Mouse (Mus musculus) midbrain, postnatal 0 days (tissue): ENCODE data around the gene Sds. TPM values are rescaled to one million over a fixed set of nuclear protein-coding genes. Genes with fewer than 3 reads are reported as not detected.
A peak's percentile ranks its signal among the peaks of the same experiment; 100 is the strongest.

ENCODE experiments used
- ATAC-seq: fragments of 200-750 bp; cut with Nextera tagmentation; 2 replicates; pipeline ENCODE4 v1.8.0; 2017; ENCODE audit warnings: moderate number of reproducible peaks, mild to moderate bottlenecking, moderate TSS enrichment, moderate library complexity; ENCODE audit not compliant: low FRiP score
- DNase-seq: peaks from one replicate; pipeline ENCODE4 v3.0.0-alpha.2; 2015; ENCODE audit warnings: low spot score
- H3K27ac ChIP-seq: fragments of 300-500 bp; sonication (generic); 2 replicates; pipeline ENCODE4 v1.5.1; 2014; ENCODE audit warnings: low read depth, mild to moderate bottlenecking, low read length, mixed read lengths
- H3K27me3 ChIP-seq: fragments of 300-500 bp; sonication (generic); 2 replicates; pipeline ENCODE4 v1.6.1; 2014; ENCODE audit warnings: low read length, control low read depth, mixed read lengths; ENCODE audit not compliant: insufficient read depth
- H3K36me3 ChIP-seq: fragments of 300-500 bp; sonication (generic); 2 replicates; pipeline ENCODE4 v1.6.1; 2014; ENCODE audit warnings: low read length, control low read depth, mixed read lengths; ENCODE audit not compliant: insufficient read depth
- H3K4me1 ChIP-seq: fragments of 300-500 bp; sonication (generic); 2 replicates; pipeline ENCODE4 v1.6.1; 2014; ENCODE audit warnings: mild to moderate bottlenecking, control low read depth, antibody characterized with exemption, low read length, mixed read lengths; ENCODE audit not compliant: insufficient read depth
- H3K4me2 ChIP-seq: fragments of 300-500 bp; sonication (generic); 2 replicates; pipeline ENCODE4 v1.6.1; 2014; ENCODE audit warnings: low read depth, mild to moderate bottlenecking, low read length, mixed read lengths; ENCODE audit not compliant: poor library complexity, severe bottlenecking
- H3K4me3 ChIP-seq: fragments of 300-500 bp; sonication (generic); 2 replicates; pipeline ENCODE4 v1.5.1; 2014; ENCODE audit warnings: low read depth, mild to moderate bottlenecking, low read length, moderate library complexity
- H3K9ac ChIP-seq: fragments of 300-500 bp; sonication (generic); replicated peaks from 2 replicates; pipeline ENCODE4 v1.6.1; 2014; ENCODE audit warnings: mild to moderate bottlenecking, low read length, moderate library complexity, mixed read lengths; ENCODE audit not compliant: poor library complexity, severe bottlenecking
- H3K9me3 ChIP-seq: fragments of 300-500 bp; sonication (generic); 2 replicates; pipeline ENCODE4 v1.6.1; 2016; ENCODE audit warnings: low read length, control low read depth
- CTCF ChIP-seq: IDR thresholded peaks from 2 replicates; pipeline ENCODE4 v1.5.1; 2016; ENCODE audit warnings: antibody characterized with exemption, mild to moderate bottlenecking
- whole genome bisulfite sequencing: fragments of 180-500 bp; shearing (Covaris S2); extraction: QIAGEN DNeasy Blood & Tissue Kit; methylation state at CpG from one replicate; pipeline ENCODE4 v1.1.7; 2014; 5-methylcytosine and 5-hydroxymethylcytosine counted together
- polyA plus RNA-seq: library from polyadenylated mRNA; unstranded; fragments of >200 nt; fragmentation: Nextera tagmentation; extraction: Ambion mirVana; gene quantifications from 2 replicates; pipeline ENCODE4 v1.2.1, GENCODE M21; 2015
- total RNA-seq: library from RNA; depleted of rRNA; stranded (reverse); fragments of >200 nt; gene quantifications from 2 replicates; pipeline ENCODE4 v1.2.3, GENCODE M21; 2014

Gene Sds
- total and polyA plus RNA-seq, 2 experiments from 2014 or later = 0.17 TPM; not detected in 1

- ATAC-seq (no peak), DNase-seq (no peak)
- 60% methylated on average over 4 of the region's 4 CpGs for WGBS
- no peak overlapping the region for H3K27ac ChIP-seq
- no peak for TF ChIP-seq CTCF
- no peaks in the 10 kb centered on the region for H3K36me3 ChIP-seq
- no peak overlapping the region for H3K4me2 ChIP-seq
- no peaks in the 10 kb centered on the region for H3K9me3 ChIP-seq
- H3K4me1 ChIP-seq = peaks cover 5% of the 10 kb centered on the region; the same call in 1 of the 2 replicates
- peaks cover 4% of the 10 kb centered on the region; the same call in 1 of the 2 replicates for H3K27me3 ChIP-seq
- H3K4me3 ChIP-seq = no peak overlapping the region
- H3K9ac ChIP-seq = no peak overlapping the region
These were observed 31.0 kb downstream of the Sds start for GRCm38 (mm10) chr5:120507311-120507710.

GRCm38 (mm10) chr5:120510982-120511642 lies 34.8 kb downstream of the Sds start, which contains the start of gene Slc8b1:
Gene Slc8b1 (plus strand): TSS chr5:120511168.
- ATAC-seq = peak; percentile 76; the same call in 1 of the 2 replicates
- Histone ChIP-seq H3K9ac (0 out of 2 replicates have a peak within 1 kb of the TSS, but pooled peaks have one; percentile 33), H3K27me3 (peaks cover 5% of the 10 kb centered on the region; the same call in 1 of the 2 replicates), H3K4me3 (peak within 1 kb of the TSS; percentile 42), H3K36me3 (no peaks in the 10 kb centered on the region), H3K9me3 (no peaks in the 10 kb centered on the region), H3K4me1 (no peaks in the 10 kb centered on the region), H3K4me2 (peak within 1 kb of the TSS; percentile 67), H3K27ac (no peak within 1 kb of the TSS)
- no peak for TF ChIP-seq CTCF
- WGBS = under 1% methylated on average over 34 of the region's 36 CpGs
- DNase-seq = peak; percentile 87

- no peak overlapping the region for H3K27ac ChIP-seq
- H3K27me3 ChIP-seq = peaks cover 5% of the 10 kb centered on the region; the same call in 1 of the 2 replicates
- no peak for ATAC-seq
- H3K9ac ChIP-seq = no peak overlapping the region
- H3K4me2 ChIP-seq = peak overlapping the region; percentile 67
- H3K4me1 ChIP-seq = no peaks in the 10 kb centered on the region
- peak overlapping the region; percentile 42; the same call in 1 of the 2 replicates for H3K4me3 ChIP-seq
- H3K9me3 ChIP-seq = no peaks in the 10 kb centered on the region
- no peak for DNase-seq
- 35% methylated on average over 14 of the region's 14 CpGs for WGBS
- TF ChIP-seq CTCF = no peak
- H3K36me3 ChIP-seq = no peaks in the 10 kb centered on the region
These were observed 35.4 kb downstream of the Sds start for GRCm38 (mm10) chr5:120511643-120512220.

- Histone ChIP-seq H3K27me3 (peaks cover 5% of the 10 kb centered on the region; the same call in 1 of the 2 replicates), H3K4me2 (no peak overlapping the region), H3K36me3 (no peaks in the 10 kb centered on the region), H3K4me1 (no peaks in the 10 kb centered on the region), H3K4me3 (no peak overlapping the region), H3K9me3 (no peaks in the 10 kb centered on the region), H3K9ac (no peak overlapping the region), H3K27ac (no peak overlapping the region)
- DNase-seq (no peak), ATAC-seq (no peak)
- no peak for TF ChIP-seq CTCF
- whole genome bisulfite sequencing = 37% methylated on average over 15 of the region's 15 CpGs
These were observed 36.7 kb downstream of the Sds start for GRCm38 (mm10) chr5:120512911-120513555.

GRCm38 (mm10) chr5:120514031-120514677 lies 37.8 kb downstream of the Sds start:
- 94% methylated on average over 9 of the region's 9 CpGs for WGBS
- Histone ChIP-seq H3K4me3 (no peak overlapping the region), H3K27ac (no peak overlapping the region), H3K9ac (no peak overlapping the region), H3K36me3 (no peaks in the 10 kb centered on the region), H3K27me3 (peaks cover 5% of the 10 kb centered on the region; the same call in 1 of the 2 replicates), H3K4me2 (no peak overlapping the region), H3K9me3 (no peaks in the 10 kb centered on the region), H3K4me1 (no peaks in the 10 kb centered on the region)
- no peak for ATAC-seq
- no peak for TF ChIP-seq CTCF
- no peak for DNase-seq
